Mouse (Mus musculus): ENCODE measurements around the gene Fam8a1.

Gene Fam8a1

DNA sequence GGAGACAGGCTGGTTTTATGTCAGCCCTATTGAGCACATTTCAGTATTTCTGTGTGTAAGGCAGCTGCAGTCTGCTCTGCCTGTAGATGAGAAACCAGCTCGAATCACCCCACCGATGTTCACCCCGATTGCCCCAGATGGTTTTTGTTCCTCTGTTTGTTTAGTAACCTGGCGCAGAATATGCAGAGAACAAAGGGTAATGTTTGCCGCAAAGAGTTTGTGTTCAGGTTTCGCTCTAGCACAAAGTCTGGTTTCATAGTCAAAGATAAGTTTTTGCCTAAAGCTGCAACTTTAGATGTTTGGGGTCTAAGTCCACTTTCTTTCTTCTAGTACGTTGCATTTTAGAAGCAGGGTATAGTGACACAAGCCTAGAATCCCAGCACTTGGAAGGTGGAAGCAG is 16.7 kb upstream of the Fam8a1 start:
- Histone ChIP-seq H3K36me3 (ENCODE audit: control insufficient read depth, insufficient read depth, low read length, poor library complexity, severe bottlenecking) (no peaks in the 10 kb centered on the region), H3K27me3 (ENCODE audit: control insufficient read depth, insufficient read depth, low read length, poor library complexity, severe bottlenecking) (no peaks in the 10 kb centered on the region)
- DNase-seq (ENCODE audit: low read depth, low spot score): no peak

DNA sequence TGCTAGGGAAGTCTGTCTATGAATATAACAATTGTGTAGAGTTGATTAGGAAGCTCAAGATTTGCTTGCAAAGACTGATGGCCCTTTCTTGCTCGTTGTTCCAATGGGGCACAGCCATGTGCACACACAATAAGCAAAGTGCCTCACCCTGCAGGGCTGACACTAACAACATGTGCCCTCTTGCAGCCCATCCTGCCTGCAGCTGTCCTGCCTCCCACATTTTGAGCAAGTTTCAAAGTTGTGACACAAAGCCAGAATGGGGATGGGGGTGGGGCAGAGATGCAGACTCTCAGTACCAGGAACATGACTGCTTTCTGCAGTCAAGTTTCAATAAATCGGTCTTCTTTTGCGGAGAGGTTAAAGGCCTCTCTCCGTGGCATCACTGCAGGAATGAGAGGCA is 15.7 kb upstream of the Fam8a1 start:
- no peak for DNase-seq (ENCODE audit: low read depth, low spot score)
- Histone ChIP-seq H3K27me3 (ENCODE audit: control insufficient read depth, insufficient read depth, low read length, poor library complexity, severe bottlenecking) (no peaks in the 10 kb centered on the region), H3K36me3 (ENCODE audit: control insufficient read depth, insufficient read depth, low read length, poor library complexity, severe bottlenecking) (no peaks in the 10 kb centered on the region)

DNA sequence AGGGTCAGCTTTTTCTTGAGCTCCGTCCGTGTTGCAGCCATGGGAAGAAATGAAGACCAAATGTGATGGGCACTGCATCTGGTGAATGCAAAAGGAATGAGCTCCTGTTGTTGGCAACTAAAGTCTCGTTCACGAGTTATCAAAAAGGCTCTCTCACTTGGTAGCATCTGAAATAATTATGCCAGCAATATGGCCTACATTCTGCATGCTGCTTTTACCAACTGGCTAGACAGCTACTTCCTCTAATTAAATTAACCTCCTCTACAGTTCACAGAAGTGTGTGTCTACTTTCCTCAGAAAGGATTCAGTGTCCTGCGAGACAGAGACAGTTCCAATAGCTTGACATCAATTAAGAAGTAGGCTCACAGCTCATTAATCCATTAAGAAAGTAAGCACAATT is 14.8 kb upstream of the Fam8a1 start:
- H3K36me3 ChIP-seq (ENCODE audit: control insufficient read depth, insufficient read depth, low read length, poor library complexity, severe bottlenecking): no peaks in the 10 kb centered on the region
- DNase-seq (ENCODE audit: low read depth, low spot score): no peak
- no peaks in the 10 kb centered on the region for H3K27me3 ChIP-seq (ENCODE audit: control insufficient read depth, insufficient read depth, low read length, poor library complexity, severe bottlenecking)

DNA sequence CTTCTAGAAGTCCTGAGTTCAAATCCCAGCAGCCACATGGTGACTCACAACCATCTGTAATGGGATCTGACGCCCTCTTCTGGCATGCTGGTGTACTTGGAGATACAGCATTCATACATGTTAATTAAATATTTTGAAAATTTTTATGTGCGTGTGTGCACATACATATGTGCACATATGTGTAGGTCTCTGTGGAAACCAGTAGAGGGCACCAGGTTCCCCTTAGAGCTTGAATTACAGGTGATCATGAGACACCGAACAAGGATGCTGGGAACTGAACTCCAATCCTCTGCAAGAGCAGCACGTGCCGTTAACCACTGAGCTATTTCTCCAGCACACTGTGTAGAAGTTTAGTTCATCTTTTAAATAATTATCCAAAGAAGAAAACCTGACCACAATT is 10.1 kb upstream of the Fam8a1 start:
- no peaks in the 10 kb centered on the region for H3K27me3 ChIP-seq (ENCODE audit: control insufficient read depth, insufficient read depth, low read length, poor library complexity, severe bottlenecking)
- H3K36me3 ChIP-seq (ENCODE audit: control insufficient read depth, insufficient read depth, low read length, poor library complexity, severe bottlenecking): no peaks in the 10 kb centered on the region
- DNase-seq (ENCODE audit: low read depth, low spot score): no peak

DNA sequence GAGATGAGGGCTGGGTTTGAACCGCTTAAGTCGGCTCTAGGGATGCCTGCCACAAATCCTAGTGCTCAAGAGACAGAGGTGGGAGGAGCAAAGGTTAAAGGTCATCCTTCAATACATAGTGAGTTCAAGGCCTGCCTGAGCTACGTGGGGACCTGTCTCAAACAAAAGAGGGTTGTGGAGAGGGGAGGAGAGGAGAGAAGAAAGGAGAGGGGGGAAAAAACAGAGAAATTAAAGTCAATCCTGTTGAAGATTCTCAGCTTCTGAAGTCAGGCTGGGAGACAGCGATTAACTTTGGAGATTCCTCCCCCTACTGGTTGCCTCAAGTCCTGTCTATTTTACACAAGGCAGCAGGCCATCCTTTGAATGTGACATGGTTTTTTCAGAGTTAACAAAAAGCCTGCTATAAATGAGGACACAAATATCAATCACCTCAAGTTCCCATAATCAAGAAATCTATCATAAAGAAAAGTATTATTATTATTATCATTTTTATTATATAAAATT is 5.8 kb upstream of the Fam8a1 start:
- peak; percentile 71 for DNase-seq (ENCODE audit: low read depth, low spot score)

DNA sequence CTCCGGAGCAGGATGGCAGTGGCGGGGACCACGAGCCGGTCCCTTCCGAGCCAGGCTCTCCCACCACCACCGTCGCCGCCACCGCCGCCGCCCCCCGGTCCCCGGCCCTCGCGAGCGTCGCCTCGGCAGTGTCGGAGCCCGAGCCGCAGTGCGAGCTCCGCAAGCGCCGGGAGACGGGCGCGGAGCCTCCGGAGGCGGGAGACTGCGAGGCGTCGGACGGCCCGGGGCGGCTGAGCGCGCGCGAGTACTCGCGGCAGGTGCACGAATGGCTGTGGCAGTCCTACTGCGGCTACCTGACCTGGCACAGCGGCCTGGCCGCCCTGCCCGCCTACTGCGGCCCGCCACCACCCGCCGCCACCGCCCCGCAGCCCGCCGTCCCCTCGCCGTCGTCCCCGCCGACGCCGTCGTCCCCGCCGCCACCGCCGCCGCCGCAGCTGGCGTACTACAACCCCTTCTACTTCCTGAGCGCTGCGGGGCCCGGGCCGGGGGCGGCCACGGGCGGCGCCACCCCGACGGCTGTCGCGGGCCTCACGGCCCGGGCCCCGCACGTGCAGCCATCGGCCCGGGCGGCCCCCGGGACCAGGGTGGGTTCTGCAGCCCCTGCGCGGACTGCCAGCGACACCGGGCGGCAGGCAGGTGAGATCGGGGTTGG is 424 bp downstream of the Fam8a1 start:
- H3K36me3 ChIP-seq (ENCODE audit: control insufficient read depth, insufficient read depth, low read length, poor library complexity, severe bottlenecking): 0 out of 2 replicates have a peak, but pooled peaks cover 1% of the 10 kb centered on the region
- H3K27me3 ChIP-seq (ENCODE audit: control insufficient read depth, insufficient read depth, low read length, poor library complexity, severe bottlenecking): peaks cover 1% of the 10 kb centered on the region; the same call in 1 of the 2 replicates
- DNase-seq (ENCODE audit: low read depth, low spot score): peak; percentile 42

More for the DNA sequence above, 5.8 kb upstream of the Fam8a1 start:
- no peaks in the 10 kb centered on the region for H3K36me3 ChIP-seq (ENCODE audit: control insufficient read depth, insufficient read depth, low read length, poor library complexity, severe bottlenecking)
- no peaks in the 10 kb centered on the region for H3K27me3 ChIP-seq (ENCODE audit: control insufficient read depth, insufficient read depth, low read length, poor library complexity, severe bottlenecking)

DNA sequence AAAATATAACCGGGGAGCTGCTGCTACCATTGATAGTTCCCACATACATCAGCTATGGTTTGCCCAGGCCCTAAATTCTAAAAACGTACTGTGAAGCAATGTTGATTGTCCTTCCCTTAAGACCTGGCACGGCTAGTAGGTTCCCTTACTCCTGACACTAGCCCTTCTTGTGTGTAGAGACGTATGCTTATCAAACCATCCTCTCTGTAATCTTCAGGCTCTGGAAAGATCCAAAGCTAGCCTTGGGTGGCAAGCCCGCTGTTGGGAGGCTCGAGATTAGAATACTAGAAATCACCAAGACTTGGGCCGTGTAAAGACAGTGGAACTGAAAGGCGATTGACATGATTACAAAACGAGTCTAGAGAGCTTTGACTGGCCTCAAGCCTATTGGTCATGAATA is 1.2 kb downstream of the Fam8a1 start:
- H3K27me3 ChIP-seq (ENCODE audit: control insufficient read depth, insufficient read depth, low read length, poor library complexity, severe bottlenecking): peaks cover 1% of the 10 kb centered on the region; the same call in 1 of the 2 replicates
- 0 out of 2 replicates have a peak, but pooled peaks cover 1% of the 10 kb centered on the region for H3K36me3 ChIP-seq (ENCODE audit: control insufficient read depth, insufficient read depth, low read length, poor library complexity, severe bottlenecking)
- no peak for DNase-seq (ENCODE audit: low read depth, low spot score)

DNA sequence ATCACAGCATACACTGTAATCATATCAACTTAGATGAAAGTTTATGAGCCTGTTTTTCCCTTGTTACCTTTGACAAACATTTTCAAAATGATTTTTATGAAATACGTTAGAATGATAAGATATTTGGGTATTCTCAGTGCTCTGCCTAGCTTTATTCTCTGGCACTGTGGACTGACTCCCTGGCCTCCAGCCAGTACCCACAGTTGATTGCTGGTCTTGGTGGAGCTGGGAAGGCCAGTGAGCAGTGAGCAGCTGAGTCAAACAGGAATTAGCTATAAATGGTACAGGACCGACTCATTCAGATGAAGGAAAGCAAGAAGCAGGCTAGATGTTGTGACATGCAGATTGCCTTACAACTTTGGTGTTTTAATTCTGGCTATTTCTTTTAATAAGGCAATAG is 5.3 kb downstream of the Fam8a1 start:
- Histone ChIP-seq H3K36me3 (ENCODE audit: control insufficient read depth, insufficient read depth, low read length, poor library complexity, severe bottlenecking) (peaks cover 4% of the 10 kb centered on the region; the same call in 1 of the 2 replicates), H3K27me3 (ENCODE audit: control insufficient read depth, insufficient read depth, low read length, poor library complexity, severe bottlenecking) (peaks cover 1% of the 10 kb centered on the region; the same call in 1 of the 2 replicates)
- DNase-seq (ENCODE audit: low read depth, low spot score): no peak

DNA sequence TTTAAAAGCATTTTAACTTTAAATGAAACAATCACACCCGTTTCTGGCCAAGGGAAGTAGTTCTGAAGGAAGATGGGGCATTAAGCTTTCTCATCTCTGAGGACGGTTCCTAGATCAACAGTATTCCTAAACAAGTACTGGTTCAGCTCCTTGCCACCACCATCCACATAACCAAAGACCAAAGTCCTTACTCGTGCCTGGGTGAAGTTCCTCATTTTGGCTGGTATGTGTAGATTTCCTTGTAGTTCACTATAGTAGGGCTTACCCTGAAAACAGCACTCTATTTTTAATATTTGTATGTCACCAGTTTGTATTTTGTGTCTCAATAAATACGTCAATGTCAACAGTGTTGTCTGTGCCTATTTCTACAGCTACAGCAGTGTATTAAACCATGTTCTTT is 8.4 kb downstream of the Fam8a1 start:
- Histone ChIP-seq H3K36me3 (ENCODE audit: control insufficient read depth, insufficient read depth, low read length, poor library complexity, severe bottlenecking) (peaks cover 9% of the 10 kb centered on the region), H3K27me3 (ENCODE audit: control insufficient read depth, insufficient read depth, low read length, poor library complexity, severe bottlenecking) (no peaks in the 10 kb centered on the region)
- DNase-seq (ENCODE audit: low read depth, low spot score): no peak

DNA sequence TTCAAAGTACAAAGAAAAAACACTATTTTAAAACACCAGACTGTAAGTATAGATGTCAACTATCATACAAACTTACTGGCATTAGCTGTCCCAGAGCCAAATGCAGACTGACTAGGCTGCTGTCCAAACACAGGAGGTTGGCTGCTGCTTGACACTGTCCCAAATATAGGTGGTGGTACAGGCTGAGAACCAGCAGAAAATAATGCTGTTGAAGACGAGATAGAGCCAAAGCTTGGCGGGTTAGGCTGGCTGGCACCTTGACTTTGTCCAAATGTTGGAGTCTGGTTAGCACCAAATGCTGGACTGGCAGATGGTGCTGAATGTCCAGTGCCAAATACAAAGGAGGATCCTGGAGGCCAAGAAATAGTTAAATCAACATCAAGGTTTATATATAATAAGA is 13.6 kb downstream of the Fam8a1 start:
- no peak for DNase-seq (ENCODE audit: low read depth, low spot score)
- H3K27me3 ChIP-seq (ENCODE audit: control insufficient read depth, insufficient read depth, low read length, poor library complexity, severe bottlenecking): no peaks in the 10 kb centered on the region
- peaks cover 23% of the 10 kb centered on the region for H3K36me3 ChIP-seq (ENCODE audit: control insufficient read depth, insufficient read depth, low read length, poor library complexity, severe bottlenecking)

DNA sequence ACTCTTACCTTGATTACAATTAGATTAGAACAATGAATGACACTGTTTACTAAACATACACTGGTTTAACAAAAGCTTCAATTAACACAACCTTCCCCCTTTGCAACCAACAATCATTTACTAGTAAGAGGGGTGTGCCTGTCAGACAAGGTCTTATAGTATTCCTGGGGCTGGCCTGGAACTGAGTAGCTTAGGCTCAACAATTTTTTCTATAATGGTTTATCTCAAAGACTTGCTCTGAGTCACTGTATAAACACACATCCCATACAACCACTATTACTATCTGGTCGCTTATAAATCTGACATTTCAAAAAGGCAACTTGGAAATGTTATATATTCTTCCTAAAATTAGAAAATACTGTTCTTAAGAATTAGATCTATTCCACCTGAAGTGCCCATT is 14.0 kb downstream of the Fam8a1 start:
- Histone ChIP-seq H3K36me3 (ENCODE audit: control insufficient read depth, insufficient read depth, low read length, poor library complexity, severe bottlenecking) (peaks cover 21% of the 10 kb centered on the region), H3K27me3 (ENCODE audit: control insufficient read depth, insufficient read depth, low read length, poor library complexity, severe bottlenecking) (no peaks in the 10 kb centered on the region)
- no peak for DNase-seq (ENCODE audit: low read depth, low spot score)

DNA sequence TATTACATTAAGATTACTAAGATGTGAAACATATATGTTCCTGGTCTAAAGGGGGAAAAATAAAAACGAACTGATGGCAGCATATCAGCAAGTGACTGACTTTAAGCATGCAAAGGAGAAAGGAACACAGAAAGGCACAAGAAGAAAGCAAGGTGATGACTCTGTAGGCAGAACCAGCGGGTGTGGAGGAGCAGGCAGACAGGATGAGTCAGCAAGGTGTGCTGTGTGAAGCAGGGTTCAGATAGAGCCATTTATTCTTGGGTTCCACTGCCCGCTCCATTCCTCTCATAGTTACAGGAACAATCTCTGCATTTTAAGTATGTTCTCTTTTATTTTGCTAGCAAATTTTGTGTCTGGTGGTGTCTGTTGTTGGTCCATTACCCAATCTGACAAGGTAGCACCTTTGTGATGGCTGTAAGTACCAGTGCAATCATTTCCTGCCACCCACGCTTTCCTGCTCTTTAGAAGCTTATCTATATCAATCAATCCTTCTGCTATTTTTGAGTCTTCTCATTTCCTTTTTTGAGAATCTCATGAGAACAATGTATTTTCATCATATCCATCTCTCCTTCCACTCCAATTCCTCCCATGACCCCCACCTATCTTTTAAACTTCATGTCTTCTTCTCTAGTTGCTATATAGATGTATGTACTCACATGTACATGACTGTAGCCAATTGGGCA is 21.4 kb downstream of the Fam8a1 start:
- Histone ChIP-seq H3K27me3 (ENCODE audit: control insufficient read depth, insufficient read depth, low read length, poor library complexity, severe bottlenecking) (no peaks in the 10 kb centered on the region), H3K36me3 (ENCODE audit: control insufficient read depth, insufficient read depth, low read length, poor library complexity, severe bottlenecking) (peaks cover 17% of the 10 kb centered on the region; the same call in 1 of the 2 replicates)
- DNase-seq (ENCODE audit: low read depth, low spot score): peak; percentile 69

DNA sequence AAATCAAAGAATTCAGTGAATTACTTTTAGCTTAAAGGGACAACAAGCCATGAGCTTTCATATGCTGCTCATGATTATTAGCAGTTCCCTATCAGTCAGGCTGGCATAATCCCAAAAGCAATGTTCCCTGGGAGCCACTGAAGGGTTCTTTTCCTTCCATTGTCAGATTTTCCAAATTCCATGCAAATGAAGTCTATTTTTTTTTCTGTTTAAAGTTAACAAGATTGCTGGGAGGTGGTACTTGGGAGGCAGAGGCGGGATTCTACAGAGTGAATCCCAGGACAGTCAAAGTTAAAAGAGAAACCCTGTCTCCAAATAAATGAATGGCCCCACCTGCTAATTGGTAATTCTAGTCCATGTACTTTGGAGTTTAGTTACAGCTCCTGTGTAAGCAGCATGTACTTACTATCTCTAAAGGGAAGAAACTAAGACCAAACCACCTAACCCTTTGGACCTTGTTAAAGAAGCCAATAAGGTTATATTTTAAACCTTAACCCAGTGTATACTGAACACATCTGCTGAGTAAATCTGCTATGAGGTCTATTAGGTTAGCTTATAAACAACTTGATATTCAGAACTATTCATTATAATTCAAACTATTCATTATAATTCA is 26.1 kb downstream of the Fam8a1 start:
- DNase-seq (ENCODE audit: low read depth, low spot score): no peak
- Histone ChIP-seq H3K27me3 (ENCODE audit: control insufficient read depth, insufficient read depth, low read length, poor library complexity, severe bottlenecking) (no peaks in the 10 kb centered on the region), H3K36me3 (ENCODE audit: control insufficient read depth, insufficient read depth, low read length, poor library complexity, severe bottlenecking) (peaks cover 14% of the 10 kb centered on the region)

DNA sequence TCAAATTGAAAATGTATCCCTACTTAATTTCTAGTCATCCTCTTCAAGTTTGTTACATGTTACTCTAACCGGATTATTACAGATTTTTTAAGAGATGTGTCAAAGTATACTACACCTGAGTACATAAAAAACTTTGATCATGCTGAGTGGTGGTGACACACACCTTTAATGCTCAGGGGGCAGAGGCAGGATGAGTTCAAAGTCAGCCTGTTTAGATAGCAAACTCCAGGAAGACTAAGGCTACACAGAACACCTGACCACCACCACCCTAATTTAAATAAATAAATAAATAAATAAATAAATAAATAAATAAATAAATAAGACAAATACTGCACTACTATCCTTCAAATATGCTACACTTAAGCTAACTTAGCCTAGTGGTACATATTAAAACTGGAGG is 26.6 kb downstream of the Fam8a1 start:
- peaks cover 16% of the 10 kb centered on the region for H3K36me3 ChIP-seq (ENCODE audit: control insufficient read depth, insufficient read depth, low read length, poor library complexity, severe bottlenecking)
- no peak for DNase-seq (ENCODE audit: low read depth, low spot score)
- no peaks in the 10 kb centered on the region for H3K27me3 ChIP-seq (ENCODE audit: control insufficient read depth, insufficient read depth, low read length, poor library complexity, severe bottlenecking)

DNA sequence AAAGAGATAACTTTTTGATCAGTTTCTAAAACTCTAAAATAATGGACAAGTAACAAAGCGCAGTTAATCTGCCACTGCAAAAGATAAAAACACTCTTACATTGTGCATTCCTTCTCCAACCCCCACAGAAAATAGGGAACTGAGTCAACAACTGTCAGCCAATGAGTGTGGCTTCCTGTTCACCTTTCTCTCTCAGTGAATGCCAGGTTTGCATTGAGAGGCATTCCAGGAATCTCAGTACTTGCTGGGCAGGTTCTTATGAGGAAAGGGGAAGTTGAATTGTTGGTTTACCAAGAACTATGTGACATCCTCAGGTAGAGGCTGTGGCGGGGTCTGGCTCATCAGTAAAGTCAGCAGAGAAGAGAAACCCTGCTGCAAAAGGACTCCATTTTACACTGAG is 27.5 kb downstream of the Fam8a1 start:
- peaks cover 16% of the 10 kb centered on the region for H3K36me3 ChIP-seq (ENCODE audit: control insufficient read depth, insufficient read depth, low read length, poor library complexity, severe bottlenecking)
- H3K27me3 ChIP-seq (ENCODE audit: control insufficient read depth, insufficient read depth, low read length, poor library complexity, severe bottlenecking): no peaks in the 10 kb centered on the region
- DNase-seq (ENCODE audit: low read depth, low spot score): peak; percentile 25

Data from splenic B cell, adult 2 months (primary cell).